Mouse (Mus musculus): ENCODE data around the gene Tshz2. TPM values are rescaled to one million over a fixed set of nuclear protein-coding genes. Genes with fewer than 3 reads are reported as not detected.

The Tshz2 gene
- polyA plus RNA-seq, 1 experiment from 2014 or later = 50.6 TPM

GRCm38 (mm10) chr2:170101132-170101531 lies 468.3 kb downstream of the Tshz2 start:
- Histone ChIP-seq H3K9me3 (no peaks in the 10 kb centered on the region), H3K27ac (replicated peaks) (0 out of 2 replicates have a peak overlapping the region, but pooled peaks have one; percentile 14), H3K36me3 (no peaks in the 10 kb centered on the region; the same call in 1 of the 2 replicates), H3K27me3 (no peaks in the 10 kb centered on the region), H3K4me1 (replicated peaks) (no peaks in the 10 kb centered on the region), H3K4me2 (no peak overlapping the region), H3K9ac (no peak overlapping the region), H3K4me3 (no peak overlapping the region)
- peak; percentile 30 for ATAC-seq (ENCODE audit: low read depth)
- 3% methylated on average over 12 of the region's 12 CpGs for WGBS

DNA sequence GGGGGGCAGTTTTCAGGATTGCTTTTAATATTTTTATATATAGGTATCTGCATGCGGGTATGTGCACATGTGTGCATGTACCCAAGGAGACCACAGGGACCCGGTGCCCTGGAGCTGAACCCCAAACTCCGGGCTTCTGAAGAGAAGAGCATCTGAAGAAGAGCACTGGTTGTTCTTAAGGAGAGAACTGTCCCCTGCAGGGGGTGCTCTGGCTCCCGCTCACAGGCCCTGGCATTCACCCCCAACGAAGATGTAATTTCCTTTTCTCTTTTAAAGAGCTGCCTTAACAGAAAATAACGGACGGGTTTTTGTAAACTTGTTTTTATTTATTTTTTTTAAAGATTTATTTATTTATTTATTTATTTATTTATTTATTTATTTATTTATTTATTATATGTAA lies 469.1 kb downstream of the Tshz2 start:
- Histone ChIP-seq H3K4me3 (no peak overlapping the region), H3K9me3 (no peaks in the 10 kb centered on the region), H3K9ac (no peak overlapping the region), H3K4me1 (replicated peaks) (no peaks in the 10 kb centered on the region), H3K27me3 (no peaks in the 10 kb centered on the region), H3K36me3 (peaks cover 1% of the 10 kb centered on the region; the same call in 1 of the 2 replicates), H3K27ac (replicated peaks) (no peak overlapping the region), H3K4me2 (no peak overlapping the region)
- WGBS = 75% methylated on average over 7 of the region's 7 CpGs
- no peak for ATAC-seq (ENCODE audit: low read depth)

GRCm38 (mm10) chr2:170103341-170103740 lies 470.5 kb downstream of the Tshz2 start:
- Histone ChIP-seq H3K9ac (no peak overlapping the region), H3K4me3 (no peak overlapping the region), H3K27ac (replicated peaks) (no peak overlapping the region), H3K9me3 (no peaks in the 10 kb centered on the region), H3K4me1 (replicated peaks) (no peaks in the 10 kb centered on the region), H3K27me3 (no peaks in the 10 kb centered on the region), H3K36me3 (peaks cover 7% of the 10 kb centered on the region; the same call in 1 of the 2 replicates), H3K4me2 (no peak overlapping the region)
- ATAC-seq (ENCODE audit: low read depth) = no peak
- WGBS = 82% methylated on average over 5 of the region's 5 CpGs

DNA sequence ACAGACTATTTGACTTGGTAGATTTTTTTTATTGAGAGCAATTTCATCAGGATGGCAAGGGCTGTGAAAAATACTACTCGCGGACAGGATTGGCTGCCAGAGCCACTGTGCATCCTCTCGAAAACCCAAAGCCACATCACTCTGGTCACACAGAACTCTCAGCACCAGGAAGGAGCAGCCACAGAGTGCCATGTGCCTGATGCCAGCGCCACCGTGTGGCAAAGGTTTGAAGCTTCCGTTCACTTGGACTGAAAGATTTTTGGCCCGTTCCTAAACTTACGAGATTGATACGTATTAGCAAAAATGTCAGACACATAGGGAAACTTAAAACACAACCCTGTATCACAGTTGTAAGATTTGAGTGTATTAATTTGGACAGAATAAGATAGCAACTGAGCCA lies 471.0 kb downstream of the Tshz2 start:
- 56% methylated on average over 9 of the region's 9 CpGs for WGBS
- ATAC-seq (ENCODE audit: low read depth) = no peak
- Histone ChIP-seq H3K4me1 (replicated peaks) (no peaks in the 10 kb centered on the region), H3K27me3 (no peaks in the 10 kb centered on the region), H3K9ac (no peak overlapping the region), H3K4me2 (no peak overlapping the region), H3K27ac (replicated peaks) (no peak overlapping the region), H3K36me3 (peaks cover 7% of the 10 kb centered on the region; the same call in 1 of the 2 replicates), H3K4me3 (no peak overlapping the region), H3K9me3 (no peaks in the 10 kb centered on the region)

GRCm38 (mm10) chr2:170104396-170104795 lies 471.6 kb downstream of the Tshz2 start:
- peaks cover 7% of the 10 kb centered on the region; the same call in 1 of the 2 replicates for H3K36me3 ChIP-seq
- no peaks in the 10 kb centered on the region for H3K27me3 ChIP-seq
- no peak overlapping the region for H3K4me2 ChIP-seq
- no peaks in the 10 kb centered on the region for H3K9me3 ChIP-seq
- no peak overlapping the region for H3K4me3 ChIP-seq
- no peak overlapping the region for H3K9ac ChIP-seq
- WGBS = 91% methylated on average over 6 of the region's 6 CpGs
- H3K4me1 ChIP-seq (replicated peaks) = peaks cover under 1% of the 10 kb centered on the region; the same call in 1 of the 2 replicates
- no peak overlapping the region for H3K27ac ChIP-seq (replicated peaks)
- no peak for ATAC-seq (ENCODE audit: low read depth)

- H3K36me3 ChIP-seq = peaks cover 7% of the 10 kb centered on the region; the same call in 1 of the 2 replicates
- no peak overlapping the region for H3K9ac ChIP-seq
- H3K4me2 ChIP-seq = no peak overlapping the region
- WGBS = 72% methylated on average over 9 of the region's 9 CpGs
- H3K4me1 ChIP-seq (replicated peaks) = peaks cover 12% of the 10 kb centered on the region
- H3K4me3 ChIP-seq = no peak overlapping the region
- no peaks in the 10 kb centered on the region for H3K27me3 ChIP-seq
- ATAC-seq (ENCODE audit: low read depth) = no peak
- H3K9me3 ChIP-seq = no peaks in the 10 kb centered on the region
- H3K27ac ChIP-seq (replicated peaks) = no peak overlapping the region
Observed at GRCm38 (mm10) chr2:170106000-170106399, 473.2 kb downstream of the Tshz2 start.

GRCm38 (mm10) chr2:170107791-170108190 lies 475.0 kb downstream of the Tshz2 start:
- no peak overlapping the region for H3K27ac ChIP-seq (replicated peaks)
- WGBS = 91% methylated on average over 3 of the region's 3 CpGs

GRCm38 (mm10) chr2:170109528-170109927 lies 476.7 kb downstream of the Tshz2 start:
- H3K36me3 ChIP-seq = peaks cover 21% of the 10 kb centered on the region
- H3K27me3 ChIP-seq = no peaks in the 10 kb centered on the region
- WGBS = 36% methylated on average over 5 of the region's 5 CpGs
- no peak overlapping the region for H3K9ac ChIP-seq
- H3K4me2 ChIP-seq = no peak overlapping the region
- 0 out of 2 replicates have a peak overlapping the region, but pooled peaks have one; percentile 0 for H3K27ac ChIP-seq (replicated peaks)
- no peak overlapping the region for H3K4me3 ChIP-seq
- no peak for ATAC-seq (ENCODE audit: low read depth)
- H3K4me1 ChIP-seq (replicated peaks) = peaks cover 25% of the 10 kb centered on the region
- H3K9me3 ChIP-seq = no peaks in the 10 kb centered on the region

More at GRCm38 (mm10) chr2:170107791-170108190, 475.0 kb downstream of the Tshz2 start:
- peaks cover 10% of the 10 kb centered on the region; the same call in 1 of the 2 replicates for H3K36me3 ChIP-seq
- H3K27me3 ChIP-seq = no peaks in the 10 kb centered on the region
- H3K4me3 ChIP-seq = no peak overlapping the region
- no peaks in the 10 kb centered on the region for H3K9me3 ChIP-seq
- peaks cover 17% of the 10 kb centered on the region for H3K4me1 ChIP-seq (replicated peaks)
- no peak overlapping the region for H3K9ac ChIP-seq
- H3K4me2 ChIP-seq = no peak overlapping the region
- ATAC-seq (ENCODE audit: low read depth) = no peak

DNA sequence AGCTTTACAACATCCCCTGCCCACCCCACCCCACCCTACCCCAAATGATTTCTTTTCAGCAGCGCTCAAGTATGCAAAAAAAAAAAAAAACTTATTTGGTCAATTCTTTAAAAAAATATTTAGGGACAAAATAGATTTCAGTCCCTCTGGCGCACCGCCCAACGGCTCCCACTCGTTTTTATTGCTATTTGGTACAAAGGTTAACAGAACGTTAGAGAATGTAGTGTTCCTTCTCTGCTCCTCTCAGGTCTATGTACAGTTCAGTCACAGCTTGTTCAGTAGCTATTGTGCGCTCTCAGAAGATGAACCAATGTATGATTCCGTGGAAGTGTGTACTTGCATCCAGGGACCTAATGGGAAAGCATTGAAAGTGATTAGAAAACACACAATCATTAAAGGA lies 477.5 kb downstream of the Tshz2 start:
- no peak overlapping the region for H3K4me2 ChIP-seq
- H3K9ac ChIP-seq = no peak overlapping the region
- no peak overlapping the region for H3K4me3 ChIP-seq
- H3K9me3 ChIP-seq = no peaks in the 10 kb centered on the region
- ATAC-seq (ENCODE audit: low read depth) = no peak
- H3K27ac ChIP-seq (replicated peaks) = no peak overlapping the region; the same call in 1 of the 2 replicates
- 82% methylated on average over 8 of the region's 8 CpGs for WGBS
- peaks cover 28% of the 10 kb centered on the region for H3K36me3 ChIP-seq
- H3K27me3 ChIP-seq = no peaks in the 10 kb centered on the region
- H3K4me1 ChIP-seq (replicated peaks) = peaks cover 25% of the 10 kb centered on the region

DNA sequence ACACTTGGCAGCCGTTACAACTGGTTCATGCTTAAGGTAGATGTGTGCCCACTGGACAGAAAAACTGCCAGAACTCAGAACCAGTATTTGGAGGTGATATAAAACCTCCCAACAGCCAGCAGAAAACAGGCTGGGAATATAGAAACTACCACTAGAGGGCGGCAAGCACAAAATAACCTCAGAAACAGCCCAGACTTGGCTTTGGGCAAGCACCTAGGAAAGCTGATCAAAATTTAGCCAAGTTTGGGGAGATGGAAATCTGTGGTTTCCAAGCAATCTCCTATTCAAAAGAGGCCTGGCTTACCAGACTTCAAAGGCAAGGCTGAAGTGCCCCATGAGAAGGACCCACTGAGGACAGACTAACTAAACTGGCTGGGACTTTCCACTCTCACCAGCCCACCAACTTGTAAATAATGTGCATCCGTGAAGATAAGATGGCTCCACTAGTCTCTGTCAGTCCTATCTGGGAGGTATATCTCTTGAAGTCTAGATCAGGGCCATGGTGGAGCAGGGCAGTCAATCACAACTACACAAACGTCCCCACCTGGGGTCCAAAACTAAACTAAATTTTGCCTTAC lies 484.0 kb downstream of the Tshz2 start:
- peaks cover 61% of the 10 kb centered on the region for H3K36me3 ChIP-seq
- no peaks in the 10 kb centered on the region for H3K9me3 ChIP-seq
- no peak for ATAC-seq (ENCODE audit: low read depth)
- no peak overlapping the region for H3K4me2 ChIP-seq
- no peak overlapping the region for H3K27ac ChIP-seq (replicated peaks)
- WGBS = 55% methylated on average over 4 of the region's 4 CpGs
- no peak overlapping the region for H3K9ac ChIP-seq
- H3K27me3 ChIP-seq = no peaks in the 10 kb centered on the region
- H3K4me1 ChIP-seq (replicated peaks) = peaks cover 34% of the 10 kb centered on the region
- H3K4me3 ChIP-seq = no peak overlapping the region

DNA sequence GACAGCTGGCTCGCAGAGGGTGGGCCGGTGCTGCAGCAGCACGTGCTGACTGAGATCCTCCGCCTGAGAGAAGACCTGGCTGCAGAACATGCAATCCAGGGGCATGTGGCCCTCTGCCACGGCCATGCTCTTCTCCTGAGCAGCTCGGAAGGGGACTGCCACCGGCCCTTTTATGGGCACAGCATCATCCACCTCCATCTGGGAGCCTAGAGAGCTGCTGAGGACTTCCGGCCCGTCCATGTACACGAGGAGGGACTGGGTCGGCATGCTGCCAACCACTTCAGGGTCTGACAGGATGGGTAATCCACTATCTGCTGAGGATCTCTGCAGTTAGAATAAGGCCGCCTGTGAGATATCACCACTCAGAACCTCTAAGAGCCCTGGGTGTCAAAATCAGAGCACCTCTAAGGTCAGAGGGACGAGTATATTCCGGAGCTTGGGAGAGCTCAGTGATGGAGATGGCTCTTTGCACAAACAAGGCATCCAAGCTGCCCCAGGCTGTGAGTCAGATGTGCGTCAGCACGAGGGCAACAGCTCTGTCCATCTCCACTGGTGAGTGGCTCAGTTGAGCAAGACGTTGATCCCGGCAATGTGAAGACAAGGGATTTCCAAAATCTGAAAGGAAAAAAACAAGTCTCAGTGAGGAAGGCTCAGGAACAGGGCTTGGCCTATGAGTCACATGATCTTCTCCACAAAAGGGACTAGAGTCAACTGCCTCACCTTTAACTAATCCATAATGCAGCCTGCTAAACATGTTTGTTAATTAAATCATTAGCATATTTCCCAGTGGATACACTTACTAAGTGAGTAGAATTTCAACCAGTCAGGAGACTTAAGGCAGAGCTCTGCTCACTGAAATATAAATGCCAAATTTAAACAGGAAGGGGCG lies 487.6 kb downstream of the Tshz2 start:
- H3K27me3 ChIP-seq = no peaks in the 10 kb centered on the region
- no peaks in the 10 kb centered on the region for H3K9me3 ChIP-seq
- no peak for ATAC-seq (ENCODE audit: low read depth)
- H3K4me1 ChIP-seq (replicated peaks) = peaks cover 32% of the 10 kb centered on the region
- peaks cover 38% of the 10 kb centered on the region for H3K36me3 ChIP-seq
- H3K4me3 ChIP-seq = no peak overlapping the region
- 92% methylated on average over 19 of the region's 19 CpGs for WGBS
- no peak overlapping the region for H3K4me2 ChIP-seq
- no peak overlapping the region for H3K9ac ChIP-seq
- H3K27ac ChIP-seq (replicated peaks) = no peak overlapping the region

Data from neural tube, embryonic 13.5 days (tissue).